Mouse (Mus musculus) liver, embryonic 14.5 days (tissue): ENCODE measurements around the gene Il24. TPM values are rescaled to one million over a fixed set of nuclear protein-coding genes. Genes with fewer than 3 reads are reported as not detected.

Experiments
- ATAC-seq: fragments of 200-750 bp; cut with Nextera tagmentation; 2 replicates; pipeline ENCODE4 v1.8.0; 2017; ENCODE audit warnings: moderate number of reproducible peaks, mild to moderate bottlenecking, moderate library complexity; ENCODE audit not compliant: insufficient read depth
- DNase-seq, 3 experiments: peaks; one replicate each; pipeline ENCODE4 v3.0.0-alpha.2; 2012 to 2013; ENCODE audit warnings: low read depth in 3 of 3, low spot score in 3 of 3
- H3K27ac ChIP-seq: fragments of 300-500 bp; sonication (generic); 2 replicates; pipeline ENCODE4 v1.5.1; 2014; ENCODE audit warnings: moderate library complexity, mild to moderate bottlenecking, control low read depth, inconsistent platforms
- H3K27me3 ChIP-seq: fragments of 300-500 bp; sonication (generic); 2 replicates; pipeline ENCODE4 v1.6.1; 2014; ENCODE audit warnings: mild to moderate bottlenecking, low read length, moderate library complexity; ENCODE audit not compliant: control insufficient read depth, insufficient read depth
- H3K36me3 ChIP-seq: fragments of 300-500 bp; sonication (generic); replicated peaks from 2 replicates; pipeline ENCODE4 v1.6.1; 2014; ENCODE audit warnings: low read depth; ENCODE audit not compliant: control insufficient read depth, insufficient read depth
- H3K4me1 ChIP-seq, 2 experiments: fragments of 200-500 bp in 1 of 2; fragments of 300-500 bp in 1 of 2; sonication (generic) in 1 of 2; replicated peaks; 2 replicates each; pipeline ENCODE4 v1.6.1; 2012 to 2014; ENCODE audit warnings: antibody characterized with exemption in 1 of 2, inconsistent platforms in 1 of 2, low read length in 1 of 2; ENCODE audit not compliant: control insufficient read depth in 2 of 2, insufficient read depth in 2 of 2
- H3K4me2 ChIP-seq: fragments of 300-500 bp; sonication (generic); 2 replicates; pipeline ENCODE4 v1.6.1; 2014; ENCODE audit warnings: low read depth, mild to moderate bottlenecking, control low read depth, moderate library complexity
- H3K4me3 ChIP-seq, 2 experiments: fragments of 200-500 bp in 1 of 2; fragments of 300-500 bp in 1 of 2; sonication (generic) in 1 of 2; 2 replicates each; pipeline ENCODE4 v1.5.1; 2012 to 2014; ENCODE audit warnings: low read depth in 2 of 2, low read length in 2 of 2, mild to moderate bottlenecking in 2 of 2, control low read depth in 1 of 2, inconsistent platforms in 1 of 2, moderate library complexity in 1 of 2; ENCODE audit not compliant: insufficient read depth in 1 of 2
- H3K9ac ChIP-seq: fragments of 300-500 bp; sonication (generic); replicated peaks from 2 replicates; pipeline ENCODE4 v1.6.1; 2014; ENCODE audit warnings: mild to moderate bottlenecking, control low read depth, moderate library complexity
- H3K9me3 ChIP-seq: fragments of 300-500 bp; sonication (generic); 2 replicates; pipeline ENCODE4 v1.6.1; 2016; ENCODE audit warnings: low read length, mixed read lengths; ENCODE audit not compliant: control insufficient read depth
- CTCF ChIP-seq: IDR thresholded peaks from 2 replicates; pipeline ENCODE4 v1.5.1; 2016; ENCODE audit warnings: antibody characterized with exemption, low read depth, control low read depth
- EP300 ChIP-seq: IDR thresholded peaks from 2 replicates; pipeline ENCODE4 v1.6.1; 2016; ENCODE audit warnings: antibody characterized with exemption, low read depth
- WGBS: fragments of 180-500 bp; shearing (Covaris S2); extraction: QIAGEN DNeasy Blood & Tissue Kit; methylation state at CpG from one replicate; pipeline ENCODE4 v1.1.7; 2014; ENCODE audit not compliant: insufficient replicate concordance; 5-methylcytosine and 5-hydroxymethylcytosine counted together
- polyA plus RNA-seq, 2 experiments: library from polyadenylated mRNA; depleted of rRNA in 1 of 2; stranded (reverse) in 1 of 2; unstranded in 1 of 2; fragments of >200 nt; fragmentation: Nextera tagmentation in 1 of 2; extraction: Ambion mirVana in 1 of 2; gene quantifications; 2 replicates each; pipeline versions ENCODE4 v1.2.1 to v1.2.3; 2012 to 2014

The Il24 gene
- polyA plus RNA-seq, 2 experiments = not detected

DNA sequence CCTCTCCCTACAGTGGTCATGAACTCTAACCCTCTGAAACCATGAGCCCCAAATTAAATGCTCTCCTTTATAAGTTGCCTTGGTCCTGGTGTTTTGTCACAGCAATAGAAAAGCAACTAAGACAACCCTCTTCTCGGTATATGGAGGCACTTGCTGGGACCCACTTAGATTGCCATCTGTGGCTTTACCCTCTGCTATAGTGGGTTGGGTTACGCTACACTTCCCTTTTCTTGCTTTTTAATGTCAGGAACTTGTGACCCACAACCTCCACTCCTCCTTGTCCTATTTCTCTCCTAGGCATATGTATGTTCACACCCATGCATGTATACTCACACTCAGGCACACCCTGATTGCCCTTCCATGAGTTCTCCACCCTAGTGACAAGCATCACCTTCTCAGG is 14.3 kb downstream of the Il24 start:
- no peak overlapping the region for H3K27ac ChIP-seq
- WGBS = 24% methylated on average over 2 of the region's 2 CpGs
- no peaks in the 10 kb centered on the region for H3K36me3 ChIP-seq
- H3K27me3 ChIP-seq = peaks cover 5% of the 10 kb centered on the region
- no peaks in the 10 kb centered on the region for H3K4me1 ChIP-seq
- TF ChIP-seq EP300 = no peak
- TF ChIP-seq CTCF = no peak
- H3K9ac ChIP-seq = no peak overlapping the region
- no peak overlapping the region for H3K4me2 ChIP-seq
- DNase-seq (no peak), ATAC-seq (no peak)
- H3K4me3 ChIP-seq = no peak overlapping the region
- H3K9me3 ChIP-seq = no peaks in the 10 kb centered on the region

DNA sequence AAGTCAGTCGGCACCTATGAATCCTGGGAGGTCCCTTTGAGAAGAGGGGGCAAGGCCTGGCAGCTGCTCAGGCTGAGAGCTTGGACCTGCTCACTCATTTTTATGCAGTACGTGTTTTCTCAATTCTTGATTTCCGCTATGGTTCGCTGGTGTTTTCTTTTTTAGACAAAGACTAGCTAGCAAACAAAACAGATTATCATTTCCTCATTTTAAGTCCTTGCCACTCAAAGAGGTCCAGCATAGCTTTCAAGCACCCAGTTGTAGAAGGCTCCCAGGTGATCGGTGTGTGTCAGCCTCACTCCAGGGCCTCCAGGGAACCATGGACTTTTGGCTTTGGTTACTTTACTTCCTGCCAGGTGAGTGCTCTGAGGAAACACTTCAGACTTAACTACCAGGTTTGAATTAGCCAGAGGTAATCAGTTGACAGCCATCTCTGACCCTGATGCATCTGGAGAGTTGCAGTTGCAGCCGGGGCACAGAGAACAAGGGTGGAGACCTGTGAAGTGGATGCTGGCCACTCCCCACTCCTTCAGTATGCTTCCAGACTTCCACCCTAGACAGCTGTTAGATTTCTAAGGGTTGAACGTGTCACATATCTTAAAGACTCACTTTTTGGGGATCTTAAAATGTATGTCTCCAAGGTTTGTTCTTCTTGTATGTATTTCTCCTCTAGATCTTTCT is 21.6 kb downstream of the Il24 start, which contains the start of gene Fcmr:
Gene Fcmr, plus strand, starts transcription at position 129 of the 681 bp plus-strand sequence.
- Histone ChIP-seq H3K36me3 (no peaks in the 10 kb centered on the region), H3K4me1 (no peaks in the 10 kb centered on the region), H3K4me2 (no peak within 1 kb of the TSS), H3K27ac (no peak within 1 kb of the TSS), H3K9me3 (no peaks in the 10 kb centered on the region), H3K9ac (no peak within 1 kb of the TSS), H3K27me3 (no peaks in the 10 kb centered on the region), H3K4me3 (no peak within 1 kb of the TSS)
- WGBS = 59% methylated on average over 7 of the region's 7 CpGs
- TF ChIP-seq EP300 (no peak), CTCF (no peak)
- no peak for DNase-seq
- ATAC-seq = no peak

DNA sequence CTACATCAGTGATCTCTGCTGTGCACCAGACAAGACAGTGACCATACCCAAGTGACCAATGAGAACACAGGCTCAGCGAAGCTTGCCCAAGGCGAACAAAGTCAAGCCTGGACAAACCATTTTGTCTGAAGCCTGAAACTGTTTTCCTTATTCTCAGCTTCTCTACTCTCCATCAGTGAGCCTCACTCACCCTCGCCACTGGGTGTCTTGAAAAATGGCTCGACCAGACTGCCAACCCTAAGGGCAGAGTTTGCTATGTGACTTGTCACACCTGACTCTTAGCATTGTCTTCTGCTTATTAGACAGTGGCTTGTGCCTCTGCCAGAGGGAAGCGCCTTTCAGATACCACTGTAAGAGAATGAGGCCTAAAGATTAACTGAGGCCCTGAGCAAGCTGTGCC is 22.5 kb downstream of the Il24 start:
- no peak for TF ChIP-seq CTCF
- DNase-seq (no peak), ATAC-seq (no peak)
- H3K4me1 ChIP-seq = no peaks in the 10 kb centered on the region
- no peak overlapping the region for H3K4me2 ChIP-seq
- H3K27ac ChIP-seq = no peak overlapping the region
- no peaks in the 10 kb centered on the region for H3K36me3 ChIP-seq
- H3K9ac ChIP-seq = no peak overlapping the region
- no peaks in the 10 kb centered on the region for H3K27me3 ChIP-seq
- H3K9me3 ChIP-seq = no peaks in the 10 kb centered on the region
- H3K4me3 ChIP-seq = no peak overlapping the region
- WGBS = 61% methylated on average over 5 of the region's 5 CpGs

DNA sequence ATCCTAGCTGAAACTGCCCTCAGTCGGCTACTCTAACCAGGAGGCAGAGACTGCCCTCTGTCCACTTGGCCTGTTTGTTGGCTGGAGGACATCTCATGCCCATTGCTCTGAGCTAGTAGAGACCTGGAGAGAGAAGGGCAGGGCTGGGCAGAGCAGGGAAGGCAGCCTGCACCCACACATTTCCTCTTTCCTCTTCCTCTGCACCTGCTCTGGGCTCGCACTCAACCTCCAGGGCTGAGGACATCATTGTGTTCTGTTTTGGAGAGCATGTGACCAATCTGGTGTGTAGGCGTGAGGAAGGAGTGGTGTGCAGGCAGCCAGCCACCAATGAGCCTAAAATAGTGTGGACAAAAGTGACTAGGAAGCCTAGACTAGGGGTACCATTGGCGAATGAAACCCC is 23.0 kb downstream of the Il24 start:
- 37% methylated on average over 4 of the region's 4 CpGs for WGBS
- no peak overlapping the region for H3K27ac ChIP-seq
- TF ChIP-seq CTCF (no peak), EP300 (no peak)
- ATAC-seq = no peak
- no peak for DNase-seq
- H3K4me2 ChIP-seq = no peak overlapping the region
- no peaks in the 10 kb centered on the region for H3K36me3 ChIP-seq
- no peaks in the 10 kb centered on the region for H3K4me1 ChIP-seq
- no peaks in the 10 kb centered on the region for H3K9me3 ChIP-seq
- H3K9ac ChIP-seq = no peak overlapping the region
- no peaks in the 10 kb centered on the region for H3K27me3 ChIP-seq
- no peak overlapping the region for H3K4me3 ChIP-seq

DNA sequence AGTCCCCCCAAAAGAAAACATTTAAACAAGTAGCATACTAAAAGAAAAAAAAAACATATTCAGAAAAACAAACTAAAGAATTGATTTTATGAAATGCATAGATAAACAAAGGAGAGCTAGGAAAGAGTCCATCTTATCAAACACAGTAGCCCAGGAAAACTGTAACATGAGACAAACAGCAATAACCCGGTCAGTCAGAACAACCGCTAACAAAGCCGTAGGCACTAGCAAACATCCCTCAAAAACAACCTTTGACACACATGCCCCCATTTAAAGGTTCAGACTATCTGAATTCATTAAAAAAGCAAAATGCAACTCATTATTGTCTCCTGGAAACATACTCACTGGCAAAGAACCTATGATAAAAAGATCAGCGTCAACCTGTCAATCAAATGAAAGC is 29.8 kb downstream of the Il24 start:
- Histone ChIP-seq H3K27ac (no peak overlapping the region), H3K4me1 (no peaks in the 10 kb centered on the region), H3K27me3 (no peaks in the 10 kb centered on the region), H3K36me3 (no peaks in the 10 kb centered on the region), H3K4me3 (no peak overlapping the region), H3K9me3 (no peaks in the 10 kb centered on the region), H3K9ac (no peak overlapping the region), H3K4me2 (no peak overlapping the region)
- ATAC-seq (no peak), DNase-seq (no peak)
- WGBS = 62% methylated on average over 4 of the region's 4 CpGs
- TF ChIP-seq CTCF (no peak), EP300 (no peak)
